Mouse (Mus musculus) lung, embryonic 14.5 days (tissue): Measurements from ENCODE around the gene Eps15l1. TPM values are rescaled to one million over a fixed set of nuclear protein-coding genes. Genes with fewer than 3 reads are reported as not detected.
A peak's percentile ranks its signal among the peaks of the same experiment; 100 is the strongest.

ENCODE experiments used
- ATAC-seq: fragments of 200-750 bp; cut with Nextera tagmentation; 2 replicates; pipeline ENCODE4 v1.8.0; 2017; ENCODE audit warnings: mild to moderate bottlenecking, moderate TSS enrichment, moderate library complexity; ENCODE audit not compliant: insufficient read depth
- DNase-seq: peaks from one replicate; pipeline ENCODE4 v3.0.0-alpha.2; 2015
- H3K27ac ChIP-seq: fragments of 300-500 bp; sonication (generic); 2 replicates; pipeline ENCODE4 v1.5.1; 2014; ENCODE audit warnings: low read depth, mild to moderate bottlenecking, moderate library complexity
- H3K27me3 ChIP-seq: fragments of 300-500 bp; sonication (generic); 2 replicates; pipeline ENCODE4 v1.6.1; 2014; ENCODE audit warnings: low read length, control low read depth; ENCODE audit not compliant: insufficient read depth
- H3K36me3 ChIP-seq: fragments of 300-500 bp; sonication (generic); 2 replicates; pipeline ENCODE4 v1.6.1; 2014; ENCODE audit warnings: control low read depth; ENCODE audit not compliant: insufficient read depth
- H3K4me1 ChIP-seq: fragments of 300-500 bp; sonication (generic); 2 replicates; pipeline ENCODE4 v1.6.1; 2014; ENCODE audit warnings: antibody characterized with exemption, control low read depth; ENCODE audit not compliant: insufficient read depth
- H3K4me2 ChIP-seq: fragments of 300-500 bp; sonication (generic); 2 replicates; pipeline ENCODE4 v1.6.1; 2014; ENCODE audit warnings: mild to moderate bottlenecking
- H3K4me3 ChIP-seq: fragments of 300-500 bp; sonication (generic); 2 replicates; pipeline ENCODE4 v1.5.1; 2014; ENCODE audit warnings: low read depth, low read length
- H3K9ac ChIP-seq: fragments of 300-500 bp; sonication (generic); 2 replicates; pipeline ENCODE4 v1.6.1; 2014
- H3K9me3 ChIP-seq: fragments of 300-500 bp; sonication (generic); 2 replicates; pipeline ENCODE4 v1.6.1; 2016; ENCODE audit warnings: low read depth, low read length, control low read depth
- CTCF ChIP-seq: IDR thresholded peaks from 2 replicates; pipeline ENCODE4 v1.5.1; 2016; ENCODE audit warnings: antibody characterized with exemption, low read depth
- WGBS: fragments of 180-500 bp; shearing (Covaris S2); extraction: QIAGEN DNeasy Blood & Tissue Kit; methylation state at CpG from one replicate; pipeline ENCODE4 v1.1.7; 2014; 5-methylcytosine and 5-hydroxymethylcytosine counted together
- polyA plus RNA-seq: library from polyadenylated mRNA; unstranded; fragments of >200 nt; fragmentation: Nextera tagmentation; extraction: Ambion mirVana; gene quantifications from 2 replicates; pipeline ENCODE4 v1.2.1, GENCODE M21; 2014

Eps15l1 gene
- polyA plus RNA-seq, 1 experiment from 2014 or later: 69.4 TPM

- H3K4me1 ChIP-seq: no peaks in the 10 kb centered on the region
- no peak overlapping the region for H3K9ac ChIP-seq
- H3K27ac ChIP-seq: no peak overlapping the region
- 86% methylated on average over 3 of the region's 3 CpGs for WGBS
- TF ChIP-seq CTCF: no peak
- no peaks in the 10 kb centered on the region for H3K9me3 ChIP-seq
- ATAC-seq: no peak
- H3K36me3 ChIP-seq: peaks cover 70% of the 10 kb centered on the region
- DNase-seq: no peak
- H3K27me3 ChIP-seq: no peaks in the 10 kb centered on the region
- H3K4me3 ChIP-seq: no peak overlapping the region
- H3K4me2 ChIP-seq: no peak overlapping the region
Measured at GRCm38 (mm10) chr8:72457806-72458205, 36.5 kb upstream of the Eps15l1 start.

GRCm38 (mm10) chr8:72455317-72455716 is 34.1 kb upstream of the Eps15l1 start:
- no peak for TF ChIP-seq CTCF
- WGBS: 78% methylated on average over 4 of the region's 4 CpGs
- H3K36me3 ChIP-seq: peaks cover 68% of the 10 kb centered on the region

GRCm38 (mm10) chr8:72453904-72454303 is 32.6 kb upstream of the Eps15l1 start:
- no peaks in the 10 kb centered on the region for H3K27me3 ChIP-seq
- peaks cover 67% of the 10 kb centered on the region for H3K36me3 ChIP-seq
- 91% methylated on average over 2 of the region's 2 CpGs for WGBS
- no peak overlapping the region for H3K4me3 ChIP-seq
- no peak overlapping the region for H3K27ac ChIP-seq
- ATAC-seq (no peak), DNase-seq (no peak)
- no peak overlapping the region for H3K4me2 ChIP-seq
- no peaks in the 10 kb centered on the region for H3K9me3 ChIP-seq
- H3K4me1 ChIP-seq: no peaks in the 10 kb centered on the region
- no peak overlapping the region for H3K9ac ChIP-seq
- TF ChIP-seq CTCF: no peak

More at GRCm38 (mm10) chr8:72455317-72455716, 34.1 kb upstream of the Eps15l1 start:
- Histone ChIP-seq H3K9ac (no peak overlapping the region), H3K27ac (no peak overlapping the region), H3K4me2 (no peak overlapping the region), H3K4me1 (no peaks in the 10 kb centered on the region), H3K4me3 (no peak overlapping the region), H3K27me3 (no peaks in the 10 kb centered on the region), H3K9me3 (no peaks in the 10 kb centered on the region)
- DNase-seq (no peak), ATAC-seq (no peak)

DNA sequence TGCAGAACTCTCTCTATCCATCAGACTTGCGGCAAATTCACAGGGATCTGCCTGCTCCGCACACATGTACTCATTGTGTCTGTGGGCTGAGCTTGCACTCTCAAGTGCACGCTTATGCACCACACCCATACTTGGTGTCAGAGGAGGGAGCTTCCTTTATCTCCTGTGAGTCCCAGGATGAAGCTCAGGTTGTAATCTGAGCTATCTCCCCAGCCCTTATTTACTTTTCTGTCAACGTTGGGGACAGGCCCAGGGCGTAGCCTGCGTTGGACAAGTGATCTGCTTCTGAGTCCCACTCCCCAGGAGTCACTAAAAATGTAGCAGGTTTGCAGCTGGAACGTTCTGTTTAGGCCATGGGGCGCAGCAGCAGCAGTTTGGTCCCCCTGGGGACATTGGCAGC is 30.3 kb upstream of the Eps15l1 start:
- H3K4me3 ChIP-seq: no peak overlapping the region
- H3K4me1 ChIP-seq: no peaks in the 10 kb centered on the region
- H3K9me3 ChIP-seq: no peaks in the 10 kb centered on the region
- H3K9ac ChIP-seq: no peak overlapping the region
- H3K27ac ChIP-seq: no peak overlapping the region
- H3K27me3 ChIP-seq: no peaks in the 10 kb centered on the region
- H3K4me2 ChIP-seq: no peak overlapping the region
- no peak for TF ChIP-seq CTCF
- H3K36me3 ChIP-seq: peaks cover 60% of the 10 kb centered on the region
- DNase-seq (no peak), ATAC-seq (no peak)
- 53% methylated on average over 8 of the region's 8 CpGs for WGBS

DNA sequence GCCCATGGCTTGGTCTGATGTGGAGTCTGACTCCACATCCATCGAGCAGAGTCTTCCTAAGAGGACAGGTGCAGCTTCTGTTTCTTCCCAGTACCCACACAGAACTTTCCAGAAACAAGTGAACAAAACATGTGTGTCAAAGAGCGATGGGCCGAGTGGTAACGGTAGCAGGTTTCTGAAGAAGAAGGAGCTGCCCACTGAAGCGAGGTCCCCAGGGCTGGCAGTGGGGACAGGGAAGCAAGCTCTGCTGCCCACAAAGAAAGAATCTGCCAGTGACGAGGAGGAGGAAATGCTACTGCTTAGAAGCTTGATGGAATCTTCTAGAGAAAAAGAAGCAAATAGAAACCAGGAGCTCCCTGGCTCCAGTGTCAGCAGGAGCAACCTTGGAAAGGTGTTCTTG is 23.8 kb upstream of the Eps15l1 start:
- H3K27me3 ChIP-seq: no peaks in the 10 kb centered on the region
- H3K36me3 ChIP-seq: peaks cover 14% of the 10 kb centered on the region
- H3K9ac ChIP-seq: no peak overlapping the region
- no peak overlapping the region for H3K4me3 ChIP-seq
- 93% methylated on average over 6 of the region's 6 CpGs for WGBS
- no peak overlapping the region for H3K4me2 ChIP-seq
- no peak for ATAC-seq
- no peaks in the 10 kb centered on the region for H3K4me1 ChIP-seq
- H3K9me3 ChIP-seq: no peaks in the 10 kb centered on the region
- no peak for TF ChIP-seq CTCF
- no peak overlapping the region for H3K27ac ChIP-seq
- no peak for DNase-seq

- Histone ChIP-seq H3K4me3 (peak overlapping the region; percentile 40), H3K9me3 (no peaks in the 10 kb centered on the region), H3K27ac (no peak overlapping the region), H3K4me2 (peak overlapping the region; percentile 74), H3K9ac (peak overlapping the region; percentile 52), H3K4me1 (no peaks in the 10 kb centered on the region), H3K27me3 (no peaks in the 10 kb centered on the region), H3K36me3 (peaks cover 5% of the 10 kb centered on the region; the same call in 1 of the 2 replicates)
- 30% methylated on average over 6 of the region's 6 CpGs for WGBS
- DNase-seq: no peak
- no peak for TF ChIP-seq CTCF
- ATAC-seq: peak; percentile 65
Measured at GRCm38 (mm10) chr8:72443994-72444350, 22.7 kb upstream of the Eps15l1 start.

GRCm38 (mm10) chr8:72443338-72443993 is 22.2 kb upstream of the Eps15l1 start, which contains the start of the genes Calr3 and 1700030K09Rik:
TSS of gene Calr3 (minus strand) at chr8:72443870.
TSS of gene 1700030K09Rik (plus strand) at chr8:72443880.
- DNase-seq: peak; percentile 99
- WGBS: 4% methylated on average over 34 of the region's 34 CpGs
- peak within 1 kb of the TSS; percentile 55 for H3K9ac ChIP-seq
- TF ChIP-seq CTCF: no peak
- peak within 1 kb of the TSS; percentile 74 for H3K4me2 ChIP-seq
- ATAC-seq: peak; percentile 99
- H3K4me3 ChIP-seq: peak within 1 kb of the TSS; percentile 40
- H3K27me3 ChIP-seq: no peaks in the 10 kb centered on the region
- H3K9me3 ChIP-seq: no peaks in the 10 kb centered on the region
- H3K27ac ChIP-seq: no peak within 1 kb of the TSS
- H3K36me3 ChIP-seq: peaks cover 5% of the 10 kb centered on the region; the same call in 1 of the 2 replicates
- no peaks in the 10 kb centered on the region for H3K4me1 ChIP-seq
